Mouse (Mus musculus) embryo, embryonic 9.5 days (tissue): ENCODE data around the gene Kifap3.
"Not testable (repeated sequence)": the region's sequence is repeated elsewhere in the genome, so short reads cannot be mapped to it uniquely, and the experiment has no call there.

Experiments used
- DNase-seq: peaks from one replicate; pipeline ENCODE4 v3.0.0-alpha.2; 2017; ENCODE audit errors: extremely low spot score

Kifap3 gene

DNA sequence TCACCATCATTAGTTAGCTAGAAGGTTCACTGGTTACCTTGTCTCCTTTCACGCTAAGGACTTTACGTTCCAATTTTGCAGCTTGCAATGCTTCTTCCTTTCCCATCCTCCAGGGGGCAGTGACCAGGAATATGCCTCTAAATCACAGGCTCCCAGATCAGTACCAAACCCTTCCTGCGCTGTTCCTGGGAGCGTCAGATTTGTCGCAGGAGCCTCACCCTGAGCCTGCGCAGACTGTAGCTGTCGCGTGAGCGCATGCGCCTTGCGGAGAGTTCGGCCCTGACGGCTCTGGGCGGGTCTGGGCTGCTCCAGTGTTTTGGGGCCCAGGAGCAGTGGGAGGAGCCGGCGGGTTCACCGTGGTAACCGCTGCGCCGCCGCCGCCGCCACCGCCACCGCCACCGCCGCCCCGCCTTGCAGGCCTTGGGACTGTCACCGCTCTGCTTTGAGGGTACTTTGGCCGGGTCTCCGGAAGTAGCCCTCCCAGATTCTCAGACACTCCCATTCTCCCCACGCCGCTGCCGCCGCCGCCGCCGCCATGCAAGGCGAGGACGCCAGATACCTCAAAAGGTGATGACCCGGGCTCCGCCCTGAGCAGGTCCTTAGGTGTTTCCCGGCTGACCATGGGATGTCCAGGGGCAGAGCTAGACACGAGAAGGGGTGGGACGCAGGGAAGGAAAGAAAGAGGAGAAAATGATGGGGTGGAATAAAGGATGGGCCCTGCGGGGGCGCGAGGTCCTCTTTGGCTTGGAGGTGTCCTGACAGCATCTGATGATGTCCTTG is at the start of gene Kifap3:
Gene Kifap3 (plus strand): TSS at position 248 of the 780 bp plus-strand sequence.
- DNase-seq: peak; percentile 96

DNA sequence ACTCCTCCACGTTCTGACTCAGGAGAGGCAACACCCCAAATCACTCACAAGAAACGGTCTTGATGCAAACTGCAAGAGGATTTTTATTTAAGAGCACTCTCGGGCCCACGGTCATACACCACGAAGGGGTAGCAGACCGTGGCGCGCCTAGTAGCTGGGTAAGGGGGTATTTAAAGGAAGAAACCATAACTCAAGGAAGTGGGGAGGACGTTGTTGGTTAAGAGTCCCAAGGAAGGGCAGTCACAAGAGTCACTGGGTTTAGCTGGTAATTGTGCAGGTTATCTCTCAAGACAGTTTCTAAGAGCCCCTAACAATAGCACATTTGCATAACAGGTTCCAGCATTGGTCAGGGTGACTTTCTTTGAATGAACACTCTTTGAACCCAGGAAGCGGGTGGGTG is 48.2 kb upstream of the Kifap3 start:
- DNase-seq: not testable (repeated sequence)

DNA sequence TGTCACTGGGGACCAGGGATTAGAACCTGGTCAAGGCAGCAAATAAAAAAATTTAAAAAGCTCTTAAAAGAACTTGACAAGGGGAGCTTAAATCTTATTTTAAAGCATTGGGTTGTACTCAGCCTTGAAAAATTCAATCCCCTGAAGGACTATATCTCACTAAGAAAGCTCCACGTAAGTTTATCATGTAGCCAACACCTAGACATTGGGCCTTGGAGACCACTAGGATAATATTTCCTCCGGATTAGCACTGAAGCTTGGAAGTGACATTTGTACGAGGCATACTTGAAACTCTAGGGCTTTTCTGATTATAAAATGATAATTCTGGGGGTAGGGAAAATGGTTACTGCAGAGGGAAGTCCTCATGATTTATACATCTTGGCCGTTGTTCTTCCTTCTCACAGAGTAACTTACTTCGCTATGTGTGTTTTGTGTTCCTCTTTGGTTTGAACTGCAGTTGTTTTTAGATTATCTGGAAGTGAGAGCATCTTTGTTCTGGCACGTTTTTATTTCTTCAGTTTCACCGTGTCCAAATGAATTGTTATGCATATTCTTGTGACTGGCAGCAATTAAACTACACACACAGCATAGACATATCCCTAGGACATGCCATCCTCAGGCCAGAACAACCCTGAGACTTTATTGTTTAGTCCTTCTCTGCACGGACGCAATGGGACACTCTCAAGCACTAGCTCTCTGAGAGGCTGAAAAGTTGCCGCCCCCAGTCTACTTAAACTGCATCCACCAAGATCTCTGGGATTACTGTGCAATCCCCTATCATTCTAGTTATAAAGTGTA is 42.7 kb upstream of the Kifap3 start:
- no peak for DNase-seq

DNA sequence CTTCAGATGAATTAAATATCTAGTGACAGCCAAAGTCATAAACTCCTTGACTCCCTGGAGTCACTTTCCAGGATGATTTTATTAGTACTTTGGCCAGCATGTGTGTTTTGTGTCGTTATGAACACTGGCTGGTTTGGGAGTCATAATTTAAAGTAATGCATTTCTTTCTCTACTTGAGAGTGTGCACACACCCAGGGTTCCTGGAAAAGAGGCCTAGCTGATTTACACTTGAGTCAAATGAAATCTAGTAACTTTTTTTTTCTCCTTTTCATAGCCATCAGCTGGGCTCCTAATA is 42.2 kb upstream of the Kifap3 start:
- no peak for DNase-seq

DNA sequence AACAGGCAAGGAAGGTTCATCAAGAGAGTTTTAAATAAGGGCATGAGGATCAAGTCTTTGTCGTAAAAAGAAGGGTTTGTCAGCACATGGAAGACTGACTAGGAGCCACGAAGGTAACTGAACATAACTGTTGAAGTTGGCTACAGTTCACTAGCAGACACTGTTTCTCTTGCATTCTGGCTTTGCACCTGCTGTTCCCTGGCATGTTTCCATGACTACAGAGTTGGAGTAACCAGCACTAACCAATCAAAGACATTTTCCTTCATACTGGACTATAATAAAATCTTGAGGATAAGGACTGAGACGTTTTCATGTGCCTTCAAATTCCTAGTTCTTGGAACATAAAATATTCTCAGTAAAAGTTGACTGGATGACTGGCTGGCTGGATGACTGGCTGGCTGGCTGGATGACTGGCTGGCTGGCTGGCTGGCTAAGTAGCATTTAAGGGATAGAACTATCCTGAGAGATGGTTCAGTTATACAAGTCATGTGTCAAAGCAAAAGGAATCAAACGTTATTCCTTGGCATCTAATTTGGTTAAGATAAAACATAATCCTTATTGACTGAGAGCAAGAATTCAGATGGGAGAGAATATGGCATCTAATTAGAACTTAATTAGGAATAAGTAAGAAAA is 27.9 kb upstream of the Kifap3 start:
- DNase-seq: no peak

DNA sequence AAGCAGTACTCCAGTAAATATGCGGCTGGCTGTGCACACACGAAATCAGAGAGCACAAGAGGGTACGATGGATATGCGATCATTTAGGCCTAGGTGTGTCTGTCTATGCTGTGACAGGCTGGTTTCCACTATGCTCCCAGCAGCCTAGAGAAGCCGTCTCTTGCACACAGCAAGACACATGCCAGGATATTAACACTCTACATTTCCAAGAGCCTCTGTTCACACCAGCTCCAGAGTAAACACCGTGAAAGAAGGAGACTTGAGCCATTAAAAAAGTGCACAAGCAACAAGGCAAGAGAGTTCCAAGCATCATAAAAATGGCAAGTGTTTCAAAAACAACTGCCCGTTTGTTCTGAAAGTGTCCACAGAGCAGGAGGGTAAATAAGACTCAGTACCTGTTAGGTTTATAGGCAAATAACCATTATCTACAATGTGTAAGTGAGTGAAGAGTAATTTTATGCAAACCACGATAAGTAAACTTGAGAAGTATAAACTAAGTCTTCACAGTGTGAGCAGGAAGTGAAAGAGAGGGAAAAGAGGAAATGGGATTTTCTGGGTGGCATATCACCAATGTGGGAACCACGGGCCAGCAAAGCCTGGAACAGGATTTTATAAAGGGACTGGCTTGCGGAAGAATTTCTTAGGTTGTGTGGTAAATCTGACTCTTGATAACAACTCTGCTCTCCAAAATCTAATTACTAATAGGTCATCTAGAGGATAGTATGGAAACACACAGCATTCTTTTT is 21.7 kb upstream of the Kifap3 start:
- no peak for DNase-seq

DNA sequence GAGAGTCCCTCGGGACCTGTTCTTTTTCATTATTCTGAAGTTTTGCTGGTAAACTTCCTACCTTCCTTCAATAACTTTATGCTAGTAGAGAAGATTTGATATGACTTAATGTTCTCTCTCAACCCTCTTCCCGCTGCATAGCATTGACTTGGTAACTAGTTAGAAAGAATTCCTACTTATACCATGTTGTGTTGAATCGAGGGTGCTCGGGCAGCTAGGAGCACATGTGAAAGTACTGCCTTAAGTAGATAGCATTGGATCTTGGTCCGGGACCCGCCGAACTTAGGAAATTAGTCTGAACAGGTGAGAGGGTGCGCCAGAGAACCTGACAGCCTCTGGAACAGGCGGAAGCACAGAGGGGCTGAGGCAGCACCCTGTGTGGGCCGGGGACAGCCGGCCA is 4.2 kb downstream of the Kifap3 start:
- DNase-seq: not testable (repeated sequence)

DNA sequence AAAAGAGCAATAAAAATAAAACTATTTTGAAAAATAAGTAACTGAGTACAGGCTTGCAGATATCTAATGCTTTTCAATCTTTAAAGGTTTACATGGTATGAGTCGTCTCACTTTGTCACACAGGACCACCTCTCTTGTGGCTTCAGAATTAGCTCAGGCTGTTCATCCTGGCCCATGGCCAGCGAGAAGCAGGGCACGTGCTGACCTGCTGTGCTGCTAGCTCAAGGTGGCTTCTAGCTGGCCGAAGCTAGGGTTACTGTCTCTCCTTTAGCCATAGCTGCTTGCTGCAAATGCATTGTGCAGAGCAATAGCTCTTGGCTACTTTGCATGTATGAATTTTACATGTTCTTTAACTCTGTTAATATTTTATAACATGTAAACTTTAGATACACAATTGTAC is 42.0 kb downstream of the Kifap3 start:
- no peak for DNase-seq

DNA sequence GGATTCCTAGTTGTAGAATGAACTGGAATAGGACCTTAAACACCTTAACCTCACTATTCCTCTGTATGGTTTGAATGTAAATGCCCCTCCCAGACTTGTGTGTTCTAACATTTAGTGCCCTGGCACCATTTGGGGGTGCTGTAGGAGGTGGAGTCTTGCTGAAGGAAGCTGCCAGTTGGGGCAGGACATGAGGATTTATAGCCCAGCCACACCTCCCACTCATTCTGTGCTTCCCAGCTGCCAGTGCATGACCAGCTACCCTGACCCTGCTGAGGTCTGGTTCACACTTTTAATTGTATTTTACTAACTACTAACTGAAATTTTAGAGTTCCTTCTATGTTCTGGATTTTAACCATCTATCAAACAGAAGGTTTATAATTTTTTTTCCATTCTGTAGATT is 50.1 kb downstream of the Kifap3 start:
- DNase-seq: no peak

DNA sequence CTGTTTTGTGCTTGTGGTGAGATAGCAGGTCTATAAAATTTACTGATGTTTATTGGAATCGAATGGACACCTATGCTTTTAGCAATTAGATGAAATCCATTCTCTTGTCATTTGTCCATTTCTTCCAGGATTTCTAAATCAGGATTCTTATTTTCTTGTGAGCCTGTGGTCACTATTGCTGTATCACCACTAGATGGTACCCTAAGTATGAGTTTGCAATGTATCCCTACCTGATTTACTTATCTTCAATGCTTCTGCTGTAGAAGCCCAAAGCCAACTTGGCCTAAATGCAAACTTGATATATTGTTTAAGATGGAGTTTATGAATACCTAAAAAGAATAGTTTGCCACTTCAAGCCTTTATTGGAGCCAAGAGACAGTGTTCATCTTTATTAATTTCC is 54.7 kb downstream of the Kifap3 start:
- DNase-seq: no peak

DNA sequence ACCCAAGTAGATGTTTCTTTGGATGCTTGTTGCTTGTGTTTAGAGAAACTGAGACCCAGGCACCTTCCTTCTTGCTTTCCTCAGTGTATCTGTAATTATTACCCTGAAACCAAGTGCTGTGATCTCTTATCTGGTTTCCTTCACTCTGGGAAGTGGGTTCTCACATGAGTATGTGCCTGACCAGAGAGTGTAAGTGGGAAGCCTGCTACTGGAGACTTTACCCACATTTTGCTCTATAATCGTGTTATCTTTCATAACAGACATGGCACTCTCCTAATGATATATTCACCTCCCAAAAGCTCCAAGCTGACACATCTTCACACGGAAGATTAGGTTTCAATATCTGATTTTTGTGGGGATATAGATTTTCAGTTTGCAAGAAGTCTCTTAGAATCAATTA is 55.7 kb downstream of the Kifap3 start:
- no peak for DNase-seq

DNA sequence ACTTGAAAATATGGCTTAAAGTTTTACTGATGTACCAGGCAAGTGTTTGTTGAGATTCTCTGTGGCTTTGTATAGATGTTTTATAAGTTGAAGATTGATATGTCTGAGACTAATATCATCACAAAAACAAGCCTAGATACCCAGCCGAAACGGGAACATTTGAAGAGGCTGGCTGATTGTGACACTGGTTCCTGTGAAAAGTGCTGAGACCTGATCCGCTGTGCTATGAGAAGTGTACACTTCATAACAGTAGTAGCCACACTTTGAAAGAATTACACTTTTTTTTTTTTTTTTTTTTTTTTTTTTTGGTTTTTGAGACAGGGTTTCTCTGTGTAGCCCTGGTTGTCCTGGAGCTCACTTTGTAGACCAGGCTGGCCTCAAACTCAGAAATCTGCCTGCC is 59.1 kb downstream of the Kifap3 start:
- not testable (repeated sequence) for DNase-seq

DNA sequence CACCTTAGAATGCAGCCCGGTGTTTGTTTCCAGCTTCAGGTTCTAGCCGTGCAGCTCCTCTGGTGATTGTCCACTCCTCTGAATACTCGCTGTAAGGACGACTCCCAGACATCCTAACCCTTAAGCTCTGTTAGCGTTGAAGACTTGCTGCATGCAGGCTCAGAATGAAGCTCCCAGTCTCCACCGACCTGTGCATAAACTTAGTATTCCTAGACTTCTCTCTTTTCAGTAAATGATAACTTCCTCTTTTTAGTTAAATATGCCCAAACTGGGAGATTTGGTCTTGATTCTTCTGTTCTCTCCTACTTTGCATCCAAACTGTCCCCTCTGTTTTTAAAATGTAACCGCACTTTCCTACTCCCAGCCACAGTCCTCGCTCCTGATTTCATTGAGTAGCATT is 61.2 kb downstream of the Kifap3 start:
- DNase-seq: no peak

DNA sequence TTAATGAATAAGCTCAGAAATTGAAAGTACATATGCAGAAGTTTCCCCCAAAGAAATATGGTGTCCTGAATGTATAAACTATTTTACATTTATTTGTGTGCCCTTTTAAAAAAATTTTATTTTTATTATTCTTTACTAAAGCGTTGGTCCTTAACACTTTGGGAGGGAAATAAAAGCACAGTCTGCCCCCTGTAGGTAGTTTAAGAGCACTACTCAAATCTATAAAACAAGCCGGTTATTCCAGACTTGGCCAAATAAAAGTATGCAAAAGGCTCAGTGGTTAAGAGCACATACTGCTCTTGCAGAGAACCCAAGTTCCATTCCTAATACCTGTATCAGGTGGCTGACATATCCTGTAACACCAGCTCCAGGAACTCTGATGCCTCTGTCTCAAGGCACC is 62.9 kb downstream of the Kifap3 start:
- no peak for DNase-seq

DNA sequence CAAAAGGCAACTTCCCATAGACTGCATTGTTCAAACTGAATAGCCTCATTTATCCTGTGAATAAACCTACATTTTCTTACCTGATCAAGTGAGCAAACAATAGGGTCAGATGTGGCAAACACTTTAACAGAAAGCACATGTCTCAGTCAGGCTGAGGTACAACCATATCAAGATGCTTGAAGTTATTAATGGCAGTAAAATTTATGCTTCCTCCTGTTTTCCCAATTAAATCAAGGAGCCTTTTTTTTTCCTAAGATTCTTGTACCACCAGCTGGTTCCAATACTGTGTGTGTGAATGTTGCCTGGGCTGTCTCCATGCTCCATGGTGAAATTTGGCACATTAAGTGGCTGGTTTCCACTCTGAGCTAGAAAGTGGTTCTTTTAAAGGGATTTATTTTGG is 64.5 kb downstream of the Kifap3 start:
- DNase-seq: no peak

DNA sequence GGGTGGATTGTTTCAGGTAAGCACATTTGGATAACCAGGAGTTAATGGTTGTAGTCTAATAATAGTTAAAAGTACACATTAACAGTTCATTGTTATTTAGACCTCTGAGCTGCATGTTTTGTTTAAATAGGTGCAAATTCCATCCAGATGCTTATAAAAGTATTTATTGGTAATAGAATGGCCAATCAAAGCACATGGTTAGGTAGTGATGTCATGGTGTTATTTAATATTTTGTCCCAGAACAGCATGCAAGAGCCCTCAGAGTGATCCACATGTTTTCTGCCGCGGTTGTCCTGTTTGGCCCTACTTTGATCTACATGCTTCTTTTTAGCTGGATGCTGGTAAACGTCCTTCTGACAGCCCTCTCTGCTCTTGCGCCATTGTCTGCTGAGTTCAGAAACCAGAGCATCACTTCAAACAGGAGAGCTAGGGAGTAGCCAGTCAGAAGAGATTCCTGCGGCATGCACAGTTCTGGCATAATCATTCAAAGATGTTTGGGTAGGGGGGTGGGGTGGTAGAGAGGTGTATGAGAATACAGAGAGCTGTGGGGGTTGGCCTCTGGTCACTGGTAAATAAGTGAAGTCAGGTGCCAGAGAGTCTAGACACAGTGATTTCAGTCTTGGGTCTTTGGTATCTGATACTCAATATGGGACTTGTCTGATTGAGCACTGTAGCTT is 73.6 kb downstream of the Kifap3 start:
- DNase-seq: peak; percentile 55

DNA sequence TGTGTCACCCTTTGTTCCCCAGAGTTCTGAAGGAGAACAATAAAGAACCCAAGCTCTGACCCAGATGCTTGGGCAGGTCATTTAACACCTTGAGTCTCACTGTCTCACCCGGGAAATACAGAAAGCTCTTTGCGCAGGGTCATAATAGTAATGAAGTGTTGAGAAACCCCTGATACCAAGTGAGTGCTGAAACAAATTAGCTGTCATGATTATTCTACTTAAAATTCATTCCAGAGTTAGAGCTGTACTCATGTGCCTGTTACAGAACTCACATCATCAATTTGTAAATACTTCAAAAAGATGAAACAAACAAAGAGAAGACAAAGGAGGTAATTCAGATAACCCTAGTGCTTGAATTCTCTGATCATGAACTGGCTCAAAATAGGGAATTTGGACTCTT is 79.0 kb downstream of the Kifap3 start:
- DNase-seq: no peak

DNA sequence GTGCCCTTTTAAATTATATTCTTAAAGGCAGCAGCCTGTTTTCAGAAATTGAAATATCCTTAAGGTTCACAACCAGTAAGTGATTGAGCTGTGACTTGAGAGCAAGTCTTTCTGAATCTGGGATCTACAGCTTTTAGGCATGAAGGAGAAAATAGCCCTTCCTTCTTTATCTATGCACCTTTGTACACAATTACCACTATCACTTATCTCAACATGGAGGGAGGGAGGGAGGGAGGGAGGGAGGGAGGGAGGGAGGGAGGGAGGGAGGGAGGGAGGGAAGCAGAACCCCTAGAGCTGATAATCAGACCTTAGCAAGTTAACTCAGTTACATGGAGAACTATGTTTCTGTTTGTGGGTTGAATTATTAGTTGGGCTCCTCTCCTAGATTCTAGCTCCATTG is 82.2 kb downstream of the Kifap3 start:
- DNase-seq: no peak

DNA sequence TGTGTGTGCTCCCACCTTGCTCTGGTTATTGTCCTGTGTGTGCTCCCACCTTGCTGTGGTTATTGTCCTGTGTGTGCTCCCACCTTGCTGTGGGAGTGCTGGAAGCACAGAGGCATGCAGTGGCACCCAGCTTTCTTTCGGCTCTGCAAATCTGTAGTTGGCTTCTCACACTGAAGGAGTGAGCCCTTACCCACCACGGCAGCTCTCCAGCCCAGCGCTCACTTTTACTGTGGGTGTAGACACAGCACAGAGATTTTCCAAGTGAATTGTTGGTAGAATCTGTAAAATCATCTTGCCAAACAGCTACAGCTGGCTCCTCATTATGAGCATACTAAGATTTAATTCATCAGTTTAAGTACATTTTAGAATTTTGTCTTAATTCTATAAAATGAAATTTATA is 93.8 kb downstream of the Kifap3 start:
- DNase-seq: no peak

DNA sequence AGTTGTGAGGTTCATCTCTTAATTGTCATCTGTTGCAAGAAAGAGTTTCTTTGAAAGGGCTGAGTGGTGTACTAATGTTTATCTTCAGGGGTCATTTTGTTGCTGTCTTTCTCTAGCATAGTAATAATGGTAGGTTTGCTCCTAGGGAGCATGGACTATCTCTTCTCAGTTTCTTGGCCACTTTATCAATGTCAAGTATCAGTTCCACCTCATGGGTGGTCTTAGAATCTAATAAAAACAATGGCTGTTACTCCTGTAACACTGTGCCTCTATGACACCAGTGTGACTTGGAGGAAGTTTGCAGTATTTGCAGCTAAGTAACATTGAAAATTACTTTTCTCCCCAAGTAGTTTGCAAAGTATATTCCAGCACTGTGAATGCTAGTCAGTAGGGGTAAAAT is 110.2 kb downstream of the Kifap3 start:
- no peak for DNase-seq

DNA sequence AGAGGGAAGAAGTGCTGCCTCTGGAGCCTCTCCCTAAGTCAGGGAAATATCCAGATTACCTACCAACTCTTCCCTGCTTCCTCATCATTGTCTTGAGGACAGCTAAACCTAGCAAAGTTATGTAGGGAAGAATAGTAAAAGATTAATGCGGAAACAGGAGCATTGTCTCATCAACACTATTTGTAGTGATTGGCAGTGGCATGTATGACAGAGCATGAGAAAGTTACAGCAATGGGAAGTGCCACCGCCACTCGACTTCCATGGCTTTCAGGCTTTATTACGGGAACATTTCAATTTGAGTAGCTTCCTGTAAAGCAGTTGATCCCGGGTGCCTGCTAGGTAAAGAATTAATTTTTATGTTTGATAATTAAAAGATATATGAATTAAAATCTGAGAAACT is 113.9 kb downstream of the Kifap3 start:
- DNase-seq: no peak
